Mouse (Mus musculus) right cerebral cortex, postnatal 14 days (tissue): ENCODE results near the gene Zfp110.
"Not testable (repeated sequence)": the region's sequence is repeated elsewhere in the genome, so short reads cannot be mapped to it uniquely, and the experiment has no call there.

Experiments used
- DNase-seq: peaks from one replicate; pipeline ENCODE4 v3.0.0; 2022

Zfp110 gene

GRCm38 (mm10) chr7:12834162-12835120 is at the start of gene Zfp110:
TSS of gene Zfp110 (plus strand) at chr7:12834761.
- DNase-seq = peak; percentile 83

DNA sequence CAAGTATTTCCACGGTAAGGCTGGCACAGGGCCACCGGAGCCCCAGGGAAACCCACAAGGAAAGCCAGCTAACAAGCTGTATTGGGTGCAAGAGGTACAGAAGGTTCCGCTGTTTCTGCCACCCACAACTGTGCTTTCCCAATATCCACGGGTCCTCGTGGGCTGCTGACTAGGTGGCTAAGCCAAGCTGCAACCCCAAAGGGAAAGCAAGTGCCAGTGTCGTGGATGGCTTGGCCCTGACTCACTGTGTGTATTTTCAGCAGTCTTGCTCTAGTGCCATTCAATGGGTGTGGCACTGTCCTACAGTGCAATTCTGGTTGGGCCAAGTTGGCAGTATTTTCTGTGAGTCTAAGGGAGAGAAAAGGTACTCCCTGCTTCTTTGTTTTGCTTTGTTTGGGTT is 47.2 kb upstream of the Zfp110 start:
- no peak for DNase-seq

DNA sequence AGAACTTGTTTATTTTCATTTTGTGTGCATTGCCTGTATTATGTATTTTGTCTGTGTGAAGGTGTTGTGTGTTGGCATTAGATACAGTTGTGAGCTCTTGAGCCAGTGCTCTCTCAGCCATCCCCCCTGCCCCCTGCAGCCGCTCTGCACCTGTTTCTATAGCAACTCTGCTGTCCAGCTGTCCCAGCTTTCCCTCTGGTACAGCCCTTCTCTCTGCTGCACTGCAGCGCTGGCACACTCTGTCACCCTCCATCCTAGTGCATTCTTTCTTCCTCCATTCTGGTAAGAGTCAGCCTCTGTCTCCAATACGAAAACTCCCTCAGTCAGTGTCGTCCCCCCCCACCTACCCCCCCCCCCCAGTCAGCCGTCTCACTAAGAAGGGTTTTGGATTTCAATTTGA is 46.5 kb upstream of the Zfp110 start:
- no peak for DNase-seq

DNA sequence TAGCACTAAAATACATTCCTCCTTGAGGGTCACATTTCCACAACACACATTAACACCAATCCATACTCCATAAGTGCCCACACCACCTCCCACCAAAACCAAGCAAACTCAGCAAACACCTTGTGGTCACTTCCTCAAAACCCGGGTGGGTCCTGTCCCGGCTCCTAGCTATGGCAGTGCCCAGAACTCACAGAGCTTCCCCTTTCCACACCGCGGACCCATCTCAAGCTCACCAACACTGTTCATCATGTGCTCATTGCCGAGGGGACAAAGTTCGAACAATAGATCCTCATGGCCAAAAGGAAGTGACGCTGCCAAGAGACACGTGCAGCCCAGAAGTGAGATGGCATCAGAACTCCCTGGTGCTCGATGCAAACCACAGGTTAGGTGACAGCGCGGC is 41.9 kb upstream of the Zfp110 start:
- DNase-seq = not testable (repeated sequence)

DNA sequence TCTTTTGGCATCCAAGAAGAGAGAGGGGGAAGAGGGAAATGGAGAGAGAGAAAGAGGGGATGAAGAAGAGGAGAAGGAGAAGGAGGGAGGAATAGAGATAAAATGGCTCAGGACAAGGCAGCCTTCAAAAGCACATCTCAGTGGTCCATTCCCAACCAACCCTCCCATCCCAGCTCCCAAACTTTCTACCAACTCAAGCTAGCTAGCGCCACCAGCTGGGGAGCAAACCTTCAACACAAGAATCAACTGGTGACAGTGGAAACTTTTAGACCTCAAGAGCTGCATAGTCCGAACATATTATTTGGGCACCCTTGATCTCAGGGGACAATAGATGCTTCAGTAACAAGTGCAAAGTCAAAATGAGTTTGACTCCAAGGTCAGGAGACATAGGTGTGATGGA is 36.6 kb upstream of the Zfp110 start:
- no peak for DNase-seq

GRCm38 (mm10) chr7:12799554-12799953 is 35.0 kb upstream of the Zfp110 start:
- DNase-seq = no peak

- peak; percentile 79 for DNase-seq
Measured at GRCm38 (mm10) chr7:12802866-12803726, 31.5 kb upstream of the Zfp110 start, which contains the start of gene Zscan18. TSS of gene Zscan18 (minus strand) at chr7:12803635.

GRCm38 (mm10) chr7:12803727-12804071 is 30.9 kb upstream of the Zfp110 start:
- DNase-seq = no peak

DNA sequence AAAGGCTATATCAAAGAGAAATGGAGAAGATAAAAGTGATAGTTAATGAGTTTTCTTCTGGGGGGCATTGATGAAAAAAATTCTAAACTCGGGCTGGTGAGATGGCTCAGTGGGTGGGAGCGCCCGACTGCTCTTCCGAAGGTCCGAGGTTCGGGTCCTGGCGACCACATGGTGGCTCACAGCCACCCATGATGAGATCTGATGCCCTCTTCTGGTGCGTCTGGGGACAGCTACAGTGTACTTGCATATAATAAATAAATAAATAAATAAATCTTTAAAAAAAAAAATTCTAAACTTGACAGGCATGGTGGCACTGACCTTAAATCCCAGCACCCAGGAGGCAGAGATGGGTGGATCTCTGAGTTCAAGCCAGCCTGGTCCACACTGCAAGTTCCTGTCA is 19.0 kb upstream of the Zfp110 start:
- peak; percentile 8 for DNase-seq

DNA sequence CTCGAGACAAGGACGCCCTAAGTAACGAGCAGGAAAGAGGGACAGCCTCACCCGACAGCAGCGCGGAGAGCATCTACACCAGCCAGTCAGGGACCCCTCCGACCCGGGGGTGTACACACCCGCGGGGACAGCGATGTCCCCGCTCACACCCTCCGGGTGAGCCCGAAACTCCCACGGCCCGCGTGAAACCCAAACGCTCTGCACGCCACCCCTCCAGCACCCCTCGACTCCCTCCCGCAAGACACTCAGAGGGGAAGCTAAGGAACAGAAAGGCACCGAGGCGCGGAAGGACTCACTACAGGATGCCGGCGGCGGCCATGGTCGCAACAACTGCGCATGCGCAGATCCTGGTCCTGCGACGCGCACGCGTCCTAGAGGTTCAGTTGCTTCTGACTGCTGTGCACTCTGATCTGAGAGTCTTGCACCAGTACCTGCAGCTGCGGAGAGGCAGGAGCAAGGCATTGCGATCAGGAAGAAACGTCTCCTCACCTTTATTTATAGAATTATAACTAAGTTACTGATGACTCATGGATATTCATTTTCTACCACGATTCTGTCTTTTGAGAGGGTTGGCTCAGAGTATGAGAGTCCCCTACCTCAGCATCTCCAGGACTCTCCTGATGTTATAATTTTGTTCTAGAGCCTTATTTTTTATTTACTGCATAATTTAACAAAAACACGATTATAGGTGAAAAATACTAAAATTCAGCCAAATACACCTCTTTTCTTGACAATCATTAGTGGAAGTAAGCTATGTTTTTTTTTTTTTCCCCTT is 15.9 kb upstream of the Zfp110 start, which contains the start of gene Zfp329:
Zfp329 (minus strand) TSS at position 338 of the 775 bp plus-strand sequence.
- DNase-seq = peak; percentile 95

DNA sequence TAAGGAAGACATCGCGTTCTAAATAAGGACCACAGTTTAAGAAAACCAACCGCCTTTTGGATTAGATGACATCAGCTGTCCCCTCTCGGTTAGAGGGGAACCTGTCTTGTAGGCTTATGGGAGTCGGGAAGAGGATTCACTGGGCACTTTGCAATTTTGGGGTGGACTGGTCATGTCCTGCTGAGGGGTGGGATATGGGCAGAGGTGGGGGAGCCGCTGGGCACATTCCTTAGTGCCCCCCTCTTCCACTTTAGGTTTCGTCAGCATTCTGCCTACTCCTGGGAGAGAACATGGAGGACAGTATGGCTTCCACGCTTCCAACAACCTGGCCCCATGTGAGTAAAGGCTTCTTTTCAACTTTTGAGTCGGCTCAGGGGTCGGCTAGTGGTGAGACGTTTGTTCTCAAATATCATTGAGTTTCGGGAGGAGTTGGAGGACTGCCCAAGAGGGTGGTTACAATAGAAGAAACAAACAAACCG is 671 bp downstream of the Zfp110 start:
- peak; percentile 5 for DNase-seq

- DNase-seq = no peak
Measured at GRCm38 (mm10) chr7:12835779-12836178, 1.2 kb downstream of the Zfp110 start.

DNA sequence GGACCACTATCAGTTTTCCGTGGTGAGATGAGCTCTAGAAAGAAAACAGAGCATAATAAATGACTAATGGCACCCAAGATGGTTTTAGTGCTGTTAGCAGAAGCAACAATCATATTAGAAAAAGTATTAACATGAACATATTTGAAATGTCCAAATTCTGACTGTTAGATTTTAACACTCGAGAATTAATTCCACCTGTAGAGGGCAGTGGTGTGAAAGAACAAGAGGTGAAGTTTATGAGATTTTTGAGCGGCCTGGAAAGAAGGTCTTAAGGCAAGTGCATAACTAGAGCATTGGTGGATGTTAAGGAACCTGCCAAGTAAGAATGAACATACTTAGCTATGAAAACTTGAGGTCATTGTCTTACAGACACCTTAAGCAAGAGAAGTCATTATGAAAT is 39.7 kb downstream of the Zfp110 start:
- no peak for DNase-seq

DNA sequence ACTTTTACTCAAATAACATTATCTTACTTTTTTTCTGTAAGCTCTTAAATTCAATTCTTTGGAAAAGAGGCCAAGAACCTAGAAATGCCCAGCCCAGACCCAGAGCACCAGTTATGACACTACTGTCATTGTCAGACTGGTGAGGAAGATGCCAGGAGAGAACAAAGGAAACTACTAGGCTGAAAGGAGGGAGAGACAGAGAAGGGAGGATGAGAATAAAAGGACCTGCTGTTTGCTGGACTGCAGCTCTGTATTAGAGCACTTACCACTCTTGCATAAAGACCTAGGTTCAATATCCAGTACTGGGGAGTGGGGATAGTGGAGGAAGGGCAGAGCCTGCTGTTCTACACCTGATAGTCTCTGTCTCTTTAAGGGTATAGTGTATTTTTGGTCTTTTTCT is 45.5 kb downstream of the Zfp110 start:
- DNase-seq = no peak

- not testable (repeated sequence) for DNase-seq
Measured at GRCm38 (mm10) chr7:12880497-12880896, 45.9 kb downstream of the Zfp110 start.

DNA sequence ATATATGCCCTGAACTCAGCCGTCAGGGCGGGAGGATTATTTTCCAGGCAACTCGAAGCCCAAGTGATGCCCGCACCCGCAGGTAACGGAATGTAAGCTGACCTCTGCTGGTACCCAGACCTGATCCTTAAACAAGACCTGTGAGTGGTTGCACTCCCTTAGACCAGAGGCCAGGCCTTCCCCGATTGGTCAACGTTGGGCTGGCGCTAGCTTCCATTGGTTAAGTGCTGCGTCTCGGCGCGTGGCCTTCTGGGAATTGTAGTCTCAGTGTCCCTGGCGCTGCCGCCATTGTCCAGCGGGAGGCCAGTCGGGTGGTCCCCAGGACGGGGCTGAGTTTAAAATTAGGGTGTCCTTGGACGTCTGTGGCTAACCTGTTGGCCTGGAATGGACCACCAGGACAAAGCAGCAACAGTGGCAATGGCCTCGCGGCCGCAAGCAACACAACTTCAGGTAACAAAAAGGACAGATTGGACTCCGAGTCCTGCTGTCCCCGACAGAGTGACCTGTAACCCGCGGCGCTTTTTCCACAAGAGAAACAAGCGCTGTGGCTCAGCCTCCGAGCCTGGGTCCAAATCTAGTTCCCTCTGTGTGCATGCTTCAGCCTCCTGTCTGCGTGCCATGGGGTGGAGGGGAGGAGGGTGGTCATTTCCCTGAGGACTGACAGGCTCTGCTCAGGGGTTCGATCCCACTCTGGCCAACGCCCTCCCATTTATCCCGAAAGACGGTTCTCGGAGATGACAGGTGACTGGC is 46.5 kb downstream of the Zfp110 start, which contains the start of gene Zfp128:
Zfp128 (plus strand) TSS at position 267 of the 750 bp plus-strand sequence.
- peak; percentile 95 for DNase-seq

- DNase-seq = no peak
Measured at GRCm38 (mm10) chr7:12886563-12887266, 52.2 kb downstream of the Zfp110 start.

- DNase-seq = no peak
Measured at GRCm38 (mm10) chr7:12887585-12887984, 53.0 kb downstream of the Zfp110 start.

DNA sequence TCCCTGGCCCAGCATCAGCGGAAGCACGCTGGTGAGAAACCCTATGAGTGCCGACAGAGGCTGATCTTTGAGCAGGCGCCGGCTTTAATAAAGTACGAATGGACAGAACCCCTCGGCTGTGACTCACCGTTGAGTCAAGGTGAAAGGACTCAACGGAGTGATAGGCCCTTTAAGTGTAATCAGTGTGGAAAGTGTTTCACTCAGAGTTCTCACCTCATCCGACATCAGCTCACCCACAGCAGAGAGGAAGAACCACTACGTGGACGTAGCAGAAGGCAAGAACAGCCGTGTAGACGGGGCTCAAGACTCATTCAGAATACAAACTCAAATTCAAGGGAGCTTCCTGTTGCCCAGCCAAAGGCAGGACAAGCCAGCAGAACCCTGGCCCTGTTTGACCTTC is 56.4 kb downstream of the Zfp110 start:
- DNase-seq = no peak

GRCm38 (mm10) chr7:12891334-12891733 is 56.8 kb downstream of the Zfp110 start:
- DNase-seq = no peak
